Mouse (Mus musculus) frontal cortex, postnatal 10 days (tissue): ENCODE measurements at regions not wholly inside any gene's neighbourhood (a gene's known extent, or its start where the extent isn't known, plus 50 kb on each side); places are given as distances from the start of the nearest gene placed in this dataset.
A peak's percentile ranks its signal among the peaks of the same experiment; 100 is the strongest.

ENCODE experiments used
- DNase-seq, 2 experiments: peaks; one replicate each; pipeline ENCODE4 v3.0.0; 2022; ENCODE audit warnings: low spot score in 2 of 2, mixed read lengths in 1 of 2

GRCm38 (mm10) chr1:193800998-193801397 lies 430.9 kb upstream of the Camk1g start:
- no peak for DNase-seq

GRCm38 (mm10) chr1:193790579-193790978 lies 420.5 kb upstream of the Camk1g start:
- DNase-seq = no peak

GRCm38 (mm10) chr1:193788496-193788895 lies 418.4 kb upstream of the Camk1g start:
- DNase-seq = no peak

GRCm38 (mm10) chr1:193787417-193787816 lies 417.3 kb upstream of the Camk1g start:
- no peak for DNase-seq

- DNase-seq = peak in 1 of 2 experiments; percentile 10
These were observed 414.9 kb upstream of the Camk1g start for GRCm38 (mm10) chr1:193784966-193785365.

GRCm38 (mm10) chr1:193784526-193784925 lies 414.4 kb upstream of the Camk1g start:
- no peak for DNase-seq

GRCm38 (mm10) chr1:193778181-193778580 lies 408.1 kb upstream of the Camk1g start:
- no peak for DNase-seq

GRCm38 (mm10) chr1:193769546-193769945 lies 399.4 kb upstream of the Camk1g start:
- DNase-seq = no peak

GRCm38 (mm10) chr1:193764103-193764502 lies 394.0 kb upstream of the Camk1g start:
- DNase-seq = no peak

- peak in 1 of 2 experiments; percentile 9 for DNase-seq
These were observed 381.7 kb upstream of the Camk1g start for GRCm38 (mm10) chr1:193751819-193752251.

GRCm38 (mm10) chr1:193750929-193751328 lies 380.8 kb upstream of the Camk1g start:
- DNase-seq = no peak

GRCm38 (mm10) chr1:193747426-193747960 lies 377.4 kb upstream of the Camk1g start:
- DNase-seq = no peak

GRCm38 (mm10) chr1:193742688-193743087 lies 372.6 kb upstream of the Camk1g start:
- DNase-seq = no peak

- no peak for DNase-seq
These were observed 368.7 kb upstream of the Camk1g start for GRCm38 (mm10) chr1:193738821-193739220.

GRCm38 (mm10) chr1:193735949-193736518 lies 365.9 kb upstream of the Camk1g start:
- no peak for DNase-seq

GRCm38 (mm10) chr1:193734014-193734763 lies 364.1 kb upstream of the Camk1g start:
- DNase-seq = no peak

GRCm38 (mm10) chr1:193733402-193733801 lies 363.3 kb upstream of the Camk1g start:
- DNase-seq = no peak

GRCm38 (mm10) chr1:193732113-193732512 lies 362.0 kb upstream of the Camk1g start:
- DNase-seq = no peak

- DNase-seq = no peak
These were observed 351.8 kb upstream of the Camk1g start for GRCm38 (mm10) chr1:193721850-193722249.

GRCm38 (mm10) chr1:193720420-193720851 lies 350.3 kb upstream of the Camk1g start:
- DNase-seq = no peak

GRCm38 (mm10) chr1:193715328-193715727 lies 345.2 kb upstream of the Camk1g start:
- no peak for DNase-seq

GRCm38 (mm10) chr1:193714631-193715030 lies 344.5 kb upstream of the Camk1g start:
- no peak for DNase-seq

GRCm38 (mm10) chr1:193705205-193705604 lies 335.1 kb upstream of the Camk1g start:
- no peak for DNase-seq
